Mouse (Mus musculus): ENCODE results near the gene Lrrc55. TPM values are rescaled to one million over a fixed set of nuclear protein-coding genes. Genes with fewer than 3 reads are reported as not detected.
"Not testable (repeated sequence)": the region's sequence is repeated elsewhere in the genome, so short reads cannot be mapped to it uniquely, and the experiment has no call there.

Lrrc55 gene
- polyA plus RNA-seq (2012; rRNA removed) (0.08 TPM in 2 replicates), polyA plus RNA-seq (2014; fragmentation: Nextera tagmentation; extraction: Ambion mirVana) (0.04 TPM in 1 of 2 replicates, not detected in the other)

- no peak for DNase-seq (ENCODE audit: low read depth in 3 of 3, low spot score in 3 of 3)
- no peak within 1 kb of the TSS for H3K9ac ChIP-seq (replicated peaks)
Measured at GRCm38 (mm10) chr2:85196901-85197300, at the start of gene Lrrc55. Lrrc55 (minus strand) TSS chr2:85197197.

GRCm38 (mm10) chr2:85246506-85247082 is 49.6 kb upstream of the Lrrc55 start:
- no peaks in the 10 kb centered on the region for H3K27me3 ChIP-seq (ENCODE audit: control insufficient read depth, insufficient read depth, low read length)
- no peak overlapping the region for H3K9ac ChIP-seq (replicated peaks)
- ATAC-seq (ENCODE audit: insufficient read depth) (no peak), DNase-seq (ENCODE audit: low read depth in 3 of 3, low spot score in 3 of 3) (peak; percentile 3 to 14 (median 7))
- no peaks in the 10 kb centered on the region for H3K36me3 ChIP-seq (replicated peaks; ENCODE audit: control insufficient read depth, insufficient read depth, low read depth)
- H3K4me3 ChIP-seq (ENCODE audit: insufficient read depth in 1 of 2, low read depth in 2 of 2, low read length in 2 of 2): no peak overlapping the region
- 1% methylated on average over 4 of the region's 4 CpGs for WGBS (ENCODE audit: insufficient replicate concordance)
- peak; percentile 92 for TF ChIP-seq CTCF (IDR thresholded peaks at IDR 0.05; ENCODE audit: low read depth)
- TF ChIP-seq EP300 (IDR thresholded peaks at IDR 0.05; ENCODE audit: low read depth): no peak
- H3K4me2 ChIP-seq (ENCODE audit: low read depth): no peak overlapping the region
- no peaks in the 10 kb centered on the region for H3K9me3 ChIP-seq (ENCODE audit: control insufficient read depth, low read length)
- no peaks in the 10 kb centered on the region for H3K4me1 ChIP-seq (replicated peaks; ENCODE audit: control insufficient read depth in 2 of 2, insufficient read depth in 2 of 2, low read length in 1 of 2)
- no peak overlapping the region for H3K27ac ChIP-seq

More at GRCm38 (mm10) chr2:85196901-85197300, at the start of gene Lrrc55:
- Histone ChIP-seq H3K4me1 (replicated peaks; ENCODE audit: control insufficient read depth in 2 of 2, insufficient read depth in 2 of 2, low read length in 1 of 2) (no peaks in the 10 kb centered on the region), H3K4me2 (ENCODE audit: low read depth) (no peak within 1 kb of the TSS), H3K36me3 (replicated peaks; ENCODE audit: control insufficient read depth, insufficient read depth, low read depth) (no peaks in the 10 kb centered on the region), H3K27me3 (ENCODE audit: control insufficient read depth, insufficient read depth, low read length) (no peaks in the 10 kb centered on the region), H3K27ac (no peak within 1 kb of the TSS), H3K9me3 (ENCODE audit: control insufficient read depth, low read length) (no peaks in the 10 kb centered on the region), H3K4me3 (ENCODE audit: insufficient read depth in 1 of 2, low read depth in 2 of 2, low read length in 2 of 2) (no peak within 1 kb of the TSS)
- WGBS (ENCODE audit: insufficient replicate concordance): 78% methylated on average over 1 of the region's 1 CpGs
- no peak for ATAC-seq (ENCODE audit: insufficient read depth)
- no peak for TF ChIP-seq EP300 (IDR thresholded peaks at IDR 0.05; ENCODE audit: low read depth)
- no peak for TF ChIP-seq CTCF (IDR thresholded peaks at IDR 0.05; ENCODE audit: low read depth)

DNA sequence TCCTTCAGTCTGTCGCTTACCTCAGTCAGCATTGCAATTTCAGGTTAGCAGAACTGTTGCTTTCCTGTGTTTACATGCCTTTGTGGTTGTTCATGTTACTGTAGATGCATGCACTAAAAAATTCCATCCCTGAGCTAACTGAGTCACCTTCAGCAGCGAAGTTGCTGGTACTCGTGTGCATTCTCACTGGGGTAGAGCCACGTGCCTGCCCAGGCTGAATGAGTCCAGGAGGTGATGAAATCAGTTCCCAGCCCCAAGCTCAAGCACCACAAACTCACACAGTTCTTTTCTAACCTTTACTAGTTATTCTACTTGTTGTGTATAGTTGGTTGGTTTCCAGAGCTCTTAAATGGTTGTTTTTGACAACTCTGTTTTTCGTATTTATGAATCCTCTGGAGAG is 48.7 kb upstream of the Lrrc55 start:
- no peaks in the 10 kb centered on the region for H3K36me3 ChIP-seq (replicated peaks; ENCODE audit: control insufficient read depth, insufficient read depth, low read depth)
- no peaks in the 10 kb centered on the region for H3K4me1 ChIP-seq (replicated peaks; ENCODE audit: control insufficient read depth in 2 of 2, insufficient read depth in 2 of 2, low read length in 1 of 2)
- TF ChIP-seq EP300 (IDR thresholded peaks at IDR 0.05; ENCODE audit: low read depth) (no peak), CTCF (IDR thresholded peaks at IDR 0.05; ENCODE audit: low read depth) (no peak)
- H3K4me3 ChIP-seq (ENCODE audit: insufficient read depth in 1 of 2, low read depth in 2 of 2, low read length in 2 of 2): no peak overlapping the region
- ATAC-seq (ENCODE audit: insufficient read depth): no peak
- 52% methylated on average over 5 of the region's 5 CpGs for WGBS (ENCODE audit: insufficient replicate concordance)
- no peaks in the 10 kb centered on the region for H3K27me3 ChIP-seq (ENCODE audit: control insufficient read depth, insufficient read depth, low read length)
- no peak overlapping the region for H3K4me2 ChIP-seq (ENCODE audit: low read depth)
- DNase-seq (ENCODE audit: low read depth in 3 of 3, low spot score in 3 of 3): no peak
- no peak overlapping the region for H3K9ac ChIP-seq (replicated peaks)
- no peak overlapping the region for H3K27ac ChIP-seq
- H3K9me3 ChIP-seq (ENCODE audit: control insufficient read depth, low read length): no peaks in the 10 kb centered on the region

- Histone ChIP-seq H3K36me3 (replicated peaks; ENCODE audit: control insufficient read depth, insufficient read depth, low read depth) (no peaks in the 10 kb centered on the region), H3K9ac (replicated peaks) (no peak overlapping the region), H3K27ac (no peak overlapping the region), H3K4me2 (ENCODE audit: low read depth) (no peak overlapping the region), H3K4me1 (replicated peaks; ENCODE audit: control insufficient read depth in 2 of 2, insufficient read depth in 2 of 2, low read length in 1 of 2) (no peaks in the 10 kb centered on the region), H3K27me3 (ENCODE audit: control insufficient read depth, insufficient read depth, low read length) (no peaks in the 10 kb centered on the region), H3K4me3 (ENCODE audit: insufficient read depth in 1 of 2, low read depth in 2 of 2, low read length in 2 of 2) (no peak overlapping the region), H3K9me3 (ENCODE audit: control insufficient read depth, low read length) (no peaks in the 10 kb centered on the region)
- TF ChIP-seq EP300 (IDR thresholded peaks at IDR 0.05; ENCODE audit: low read depth): no peak
- TF ChIP-seq CTCF (IDR thresholded peaks at IDR 0.05; ENCODE audit: low read depth): no peak
- DNase-seq (ENCODE audit: low read depth in 3 of 3, low spot score in 3 of 3) (no peak), ATAC-seq (ENCODE audit: insufficient read depth) (no peak)
- WGBS (ENCODE audit: insufficient replicate concordance): 21% methylated on average over 4 of the region's 4 CpGs
Measured at GRCm38 (mm10) chr2:85238068-85238667, 41.2 kb upstream of the Lrrc55 start.

DNA sequence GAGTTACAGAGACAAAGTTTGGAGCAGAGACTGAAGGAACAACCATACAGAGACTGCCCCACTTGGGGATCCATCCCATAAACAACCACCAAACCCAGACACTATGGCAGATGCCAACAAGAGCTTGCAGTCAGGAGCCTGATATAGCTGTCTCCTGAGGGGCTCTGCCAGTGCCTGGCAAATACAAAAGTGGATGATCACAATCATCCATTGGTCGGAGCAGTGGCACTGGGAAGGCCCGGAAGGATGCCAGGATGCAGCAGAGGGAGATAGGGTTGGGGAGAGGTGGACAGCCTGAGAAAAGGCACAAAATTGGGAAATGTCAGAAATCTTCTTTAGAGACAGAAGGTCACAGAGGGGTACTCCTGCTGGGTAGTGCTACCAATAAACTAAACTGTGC is 40.2 kb upstream of the Lrrc55 start:
- ATAC-seq (ENCODE audit: insufficient read depth); H3K36me3 ChIP-seq (replicated peaks; ENCODE audit: control insufficient read depth, insufficient read depth, low read depth); H3K4me1 ChIP-seq (replicated peaks; ENCODE audit: control insufficient read depth in 2 of 2, insufficient read depth in 2 of 2, low read length in 1 of 2); H3K27me3 ChIP-seq (ENCODE audit: control insufficient read depth, insufficient read depth, low read length); H3K9ac ChIP-seq (replicated peaks); H3K4me2 ChIP-seq (ENCODE audit: low read depth); H3K27ac ChIP-seq; H3K9me3 ChIP-seq (ENCODE audit: control insufficient read depth, low read length); H3K4me3 ChIP-seq (ENCODE audit: insufficient read depth in 1 of 2, low read depth in 2 of 2, low read length in 2 of 2); DNase-seq (ENCODE audit: low read depth in 3 of 3, low spot score in 3 of 3): not testable (repeated sequence)
- 75% methylated on average over 2 of the region's 2 CpGs for WGBS (ENCODE audit: insufficient replicate concordance)
